Mouse (Mus musculus): ENCODE measurements at regions not wholly inside any gene's neighbourhood (a gene's known extent, or its start where the extent isn't known, plus 50 kb on each side); places are given as distances from the start of the nearest gene placed in this dataset.

DNA sequence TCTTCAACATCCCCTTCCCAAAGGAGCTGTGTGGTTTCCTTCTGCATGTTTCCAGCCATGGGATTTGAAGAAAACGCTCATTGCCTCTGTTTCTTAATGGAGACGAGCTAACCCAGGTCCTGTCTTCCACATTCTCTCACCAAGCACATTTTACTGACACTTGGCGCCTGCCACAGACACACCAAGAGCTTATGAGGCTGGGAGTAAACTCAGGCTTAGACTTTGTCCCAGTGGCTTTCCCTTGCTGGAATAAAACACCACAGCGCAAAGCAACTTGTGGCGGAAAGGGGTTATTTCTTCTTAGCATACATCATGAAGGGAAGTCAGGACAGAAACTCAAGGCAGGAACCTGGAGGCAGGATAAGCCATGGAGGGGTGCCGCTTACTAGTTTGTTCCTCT lies 184.5 kb upstream of the Hes1 start:
- H3K4me3 ChIP-seq: no peak overlapping the region
- H3K27ac ChIP-seq: no peak overlapping the region
- no peak for TF ChIP-seq CTCF (IDR thresholded peaks at IDR 0.05)
- no peak for DNase-seq
- intact Hi-C loops (cut with DNase I): loop anchor here (5.0 kb wide), 2 partner anchors 63 to 193 kb away; no protein-coding TSS in a partner anchor

GRCm38 (mm10) chr16:29881497-29881896 lies 182.7 kb upstream of the Hes1 start:
- H3K27ac ChIP-seq: no peak overlapping the region

GRCm38 (mm10) chr16:29882226-29882972 lies 181.8 kb upstream of the Hes1 start:
- Histone ChIP-seq H3K4me3 (no peak overlapping the region), H3K27ac (peak overlapping the region; percentile 35; the same call in 1 of the 2 replicates)
- intact Hi-C loops (cut with DNase I): loop anchor here (5.0 kb wide), 2 partner anchors 60 to 190 kb away; no protein-coding TSS in a partner anchor
- TF ChIP-seq CTCF (IDR thresholded peaks at IDR 0.05): no peak
- peak; percentile 96 for DNase-seq

More at GRCm38 (mm10) chr16:29881497-29881896, 182.7 kb upstream of the Hes1 start:
- H3K4me3 ChIP-seq: no peak overlapping the region
- peak; percentile 47 for DNase-seq
- intact Hi-C loops (cut with DNase I): loop anchor here (5.0 kb wide), 2 partner anchors 61 to 191 kb away; no protein-coding TSS in a partner anchor
- TF ChIP-seq CTCF (IDR thresholded peaks at IDR 0.05): no peak

GRCm38 (mm10) chr16:29883252-29883992 lies 180.8 kb upstream of the Hes1 start:
- Histone ChIP-seq H3K4me3 (no peak overlapping the region), H3K27ac (no peak overlapping the region)
- no peak for DNase-seq
- intact Hi-C loops (cut with DNase I): loop anchor here (5.0 kb wide), 2 partner anchors 59 to 189 kb away; no protein-coding TSS in a partner anchor
- TF ChIP-seq CTCF (IDR thresholded peaks at IDR 0.05): no peak

GRCm38 (mm10) chr16:29884899-29885298 lies 179.3 kb upstream of the Hes1 start:
- peak; percentile 60 for DNase-seq
- Histone ChIP-seq H3K4me3 (no peak overlapping the region), H3K27ac (peak overlapping the region; percentile 48; the same call in 1 of the 2 replicates)
- intact Hi-C loops (cut with DNase I): loop anchor here (5.0 kb wide), 2 partner anchors 57 to 187 kb away; no protein-coding TSS in a partner anchor
- no peak for TF ChIP-seq CTCF (IDR thresholded peaks at IDR 0.05)

DNA sequence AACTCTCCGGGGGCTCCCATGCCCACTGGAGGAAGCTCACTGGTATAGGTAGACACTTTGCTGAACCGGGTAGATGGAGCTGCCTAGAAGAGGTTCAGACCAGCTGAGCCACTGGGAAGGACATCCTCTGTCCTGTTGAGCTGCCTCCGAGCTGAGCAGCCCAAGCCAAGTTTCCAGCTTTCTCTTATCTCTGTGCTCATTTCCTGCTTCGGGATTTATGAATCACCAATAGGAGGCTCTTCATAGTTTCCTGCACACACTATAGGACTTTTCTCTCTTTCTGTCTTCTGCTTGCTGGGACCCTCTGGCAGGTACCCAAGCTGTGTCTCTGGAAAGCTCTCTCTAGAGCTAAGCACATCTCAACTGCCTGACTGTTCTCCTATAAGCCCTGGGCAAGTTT lies 177.4 kb upstream of the Hes1 start:
- no peak for TF ChIP-seq CTCF (IDR thresholded peaks at IDR 0.05)
- Histone ChIP-seq H3K4me3 (no peak overlapping the region), H3K27ac (no peak overlapping the region)
- intact Hi-C loops (cut with DNase I): no loop called here
- no peak for DNase-seq

DNA sequence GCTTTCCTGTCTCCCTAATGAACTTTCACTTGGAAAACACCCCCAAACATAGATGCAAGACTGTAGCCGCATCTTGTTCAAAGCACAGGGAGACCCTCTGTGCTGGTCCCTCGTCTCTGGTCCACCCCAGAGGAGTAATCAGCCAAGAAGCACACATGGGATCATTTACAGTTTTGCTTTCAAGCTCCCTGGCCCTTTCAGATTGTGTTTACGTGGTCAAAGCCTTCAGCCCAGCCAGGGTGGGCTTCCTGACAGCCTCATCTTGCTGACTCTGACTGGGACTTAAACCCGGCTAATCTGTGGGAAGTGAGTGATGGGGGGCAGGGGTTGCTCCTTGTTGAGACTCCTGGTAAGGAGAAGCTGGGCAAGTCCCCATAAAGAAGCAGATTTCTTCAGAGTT lies 174.8 kb upstream of the Hes1 start:
- Histone ChIP-seq H3K27ac (no peak overlapping the region), H3K4me3 (no peak overlapping the region)
- DNase-seq: no peak
- TF ChIP-seq CTCF (IDR thresholded peaks at IDR 0.05): no peak
- intact Hi-C loops (cut with DNase I): no loop called here

GRCm38 (mm10) chr16:29891472-29891871 lies 172.7 kb upstream of the Hes1 start:
- no peak overlapping the region for H3K27ac ChIP-seq

GRCm38 (mm10) chr16:29893871-29894828 lies 170.0 kb upstream of the Hes1 start:
- peak; percentile 53 for DNase-seq

More at GRCm38 (mm10) chr16:29891472-29891871, 172.7 kb upstream of the Hes1 start:
- no peak for TF ChIP-seq CTCF (IDR thresholded peaks at IDR 0.05)
- H3K4me3 ChIP-seq: no peak overlapping the region
- DNase-seq: no peak
- intact Hi-C loops (cut with DNase I): no loop called here

GRCm38 (mm10) chr16:29896393-29896792 lies 167.8 kb upstream of the Hes1 start:
- intact Hi-C loops (cut with DNase I): no loop called here
- no peak for TF ChIP-seq CTCF (IDR thresholded peaks at IDR 0.05)
- DNase-seq: no peak
- H3K4me3 ChIP-seq: no peak overlapping the region
- H3K27ac ChIP-seq: no peak overlapping the region

More at GRCm38 (mm10) chr16:29893871-29894828, 170.0 kb upstream of the Hes1 start:
- Histone ChIP-seq H3K27ac (peak overlapping the region; percentile 58), H3K4me3 (peak overlapping the region; percentile 44)
- intact Hi-C loops (cut with DNase I): no loop called here
- no peak for TF ChIP-seq CTCF (IDR thresholded peaks at IDR 0.05)

GRCm38 (mm10) chr16:29903510-29903909 lies 160.7 kb upstream of the Hes1 start:
- H3K4me3 ChIP-seq: no peak overlapping the region
- intact Hi-C loops (cut with DNase I): no loop called here
- H3K27ac ChIP-seq: no peak overlapping the region
- no peak for DNase-seq
- TF ChIP-seq CTCF (IDR thresholded peaks at IDR 0.05): no peak

DNA sequence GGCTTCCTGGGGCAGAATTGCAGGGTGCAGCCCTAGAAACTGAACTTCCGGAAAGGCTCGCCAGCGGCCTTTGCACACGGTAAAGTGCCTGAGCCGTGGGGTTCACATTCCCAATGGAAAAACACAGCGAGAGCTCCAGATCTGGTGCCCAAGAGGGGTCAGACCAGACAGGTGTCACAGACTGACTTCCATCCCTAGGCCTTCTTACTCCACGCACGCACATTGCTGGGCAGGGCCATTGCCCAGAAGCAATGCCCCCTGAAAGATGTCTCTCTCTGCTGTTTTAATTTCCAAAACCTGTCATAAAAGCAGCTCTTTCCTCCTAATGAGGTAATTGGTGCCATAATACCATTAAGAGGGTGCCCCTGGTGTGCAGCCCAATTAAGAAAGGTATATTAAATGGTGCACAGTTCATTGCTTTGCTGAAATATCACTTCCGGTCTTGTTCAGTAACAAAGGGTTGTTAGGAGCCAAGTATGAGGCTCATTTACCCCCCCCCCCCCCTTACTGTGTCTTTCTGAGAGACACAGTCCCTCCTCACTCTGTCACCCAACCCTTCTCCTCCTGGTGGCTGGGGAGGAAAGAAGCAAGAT lies 159.9 kb upstream of the Hes1 start:
- Histone ChIP-seq H3K4me3 (no peak overlapping the region), H3K27ac (no peak overlapping the region)
- no peak for TF ChIP-seq CTCF (IDR thresholded peaks at IDR 0.05)
- DNase-seq: no peak
- intact Hi-C loops (cut with DNase I): no loop called here

Measured in gastrocnemius, adult 2 months (tissue).